Mouse (Mus musculus): ENCODE results near the gene Slc44a2.

The Slc44a2 gene

GRCm38 (mm10) chr9:21392646-21393175 is 72.2 kb downstream of the Slc44a2 start:
- DNase-seq = no peak

GRCm38 (mm10) chr9:21395692-21396091 is 75.2 kb downstream of the Slc44a2 start:
- DNase-seq = no peak

- DNase-seq = no peak
Observed at GRCm38 (mm10) chr9:21397170-21397569, 76.7 kb downstream of the Slc44a2 start.

GRCm38 (mm10) chr9:21401042-21401441 is 80.5 kb downstream of the Slc44a2 start:
- no peak for DNase-seq

- no peak for DNase-seq
Observed at GRCm38 (mm10) chr9:21402764-21403253, 82.3 kb downstream of the Slc44a2 start.

- no peak for DNase-seq
Observed at GRCm38 (mm10) chr9:21403745-21404144, 83.2 kb downstream of the Slc44a2 start.
